Mouse (Mus musculus): ENCODE results near the gene Phc2. TPM values are rescaled to one million over a fixed set of nuclear protein-coding genes. Genes with fewer than 3 reads are reported as not detected.
"Not testable (repeated sequence)": the region's sequence is repeated elsewhere in the genome, so short reads cannot be mapped to it uniquely, and the experiment has no call there.

Phc2 gene
- polyA plus RNA-seq, 1 experiment = 56.0 TPM

DNA sequence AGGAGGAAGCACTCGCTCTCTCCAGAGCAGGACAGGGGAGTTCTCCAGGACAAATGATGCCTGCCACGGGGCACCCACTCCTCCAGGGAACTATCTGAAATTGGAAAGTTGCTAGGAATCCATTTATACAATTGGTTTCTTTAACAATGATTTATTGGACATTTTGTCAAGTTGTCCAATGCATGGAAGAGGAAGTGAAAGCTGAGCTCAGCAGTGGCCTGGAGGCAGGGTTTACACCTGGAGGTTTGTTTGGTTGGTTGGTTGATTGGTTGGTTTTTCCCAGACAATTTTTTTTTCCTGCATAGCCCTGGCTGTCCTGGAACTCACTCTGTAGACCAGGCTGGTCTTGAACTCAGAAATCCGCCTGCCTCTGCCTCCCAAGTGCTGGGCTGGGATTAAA is 9.5 kb downstream of the Phc2 start:
- Histone ChIP-seq H3K4me1 (peaks cover 100% of the 10 kb centered on the region), H3K4me3 (replicated peaks) (no peak overlapping the region), H3K27me3 (replicated peaks) (no peaks in the 10 kb centered on the region), H3K9me3 (no peaks in the 10 kb centered on the region), H3K36me3 (replicated peaks; ENCODE audit: low read length) (peaks cover 54% of the 10 kb centered on the region)
- TF ChIP-seq FLI1 (IDR thresholded peaks at IDR 0.05; ENCODE audit: low read length) (no peak), GATA1 (IDR thresholded peaks at IDR 0.05; ENCODE audit: borderline replicate concordance, low read length) (no peak)

DNA sequence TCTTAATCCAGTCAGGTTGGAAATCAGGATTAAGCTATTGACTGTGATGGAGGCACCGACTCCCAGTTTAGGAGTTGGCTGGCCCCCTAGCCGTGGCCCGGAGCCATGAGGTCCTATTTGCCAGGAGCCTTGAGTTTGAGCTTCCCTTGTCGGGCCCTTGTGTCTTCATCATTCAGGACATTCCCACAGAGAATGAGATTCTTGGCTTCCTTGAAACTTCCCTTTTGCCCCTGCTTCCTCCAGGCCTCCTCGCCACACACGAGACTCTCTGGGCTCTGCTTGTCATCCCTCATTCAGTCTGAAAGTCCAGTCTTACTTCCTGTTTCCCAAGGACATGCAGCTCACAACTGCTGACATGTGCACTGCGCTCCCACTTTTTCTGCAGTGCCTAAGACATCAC is 11.9 kb downstream of the Phc2 start:
- H3K9me3 ChIP-seq; H3K27me3 ChIP-seq (replicated peaks); H3K4me3 ChIP-seq (replicated peaks): not testable (repeated sequence)
- H3K4me1 ChIP-seq = peaks cover 100% of the 10 kb centered on the region
- peaks cover 44% of the 10 kb centered on the region for H3K36me3 ChIP-seq (replicated peaks; ENCODE audit: low read length)

DNA sequence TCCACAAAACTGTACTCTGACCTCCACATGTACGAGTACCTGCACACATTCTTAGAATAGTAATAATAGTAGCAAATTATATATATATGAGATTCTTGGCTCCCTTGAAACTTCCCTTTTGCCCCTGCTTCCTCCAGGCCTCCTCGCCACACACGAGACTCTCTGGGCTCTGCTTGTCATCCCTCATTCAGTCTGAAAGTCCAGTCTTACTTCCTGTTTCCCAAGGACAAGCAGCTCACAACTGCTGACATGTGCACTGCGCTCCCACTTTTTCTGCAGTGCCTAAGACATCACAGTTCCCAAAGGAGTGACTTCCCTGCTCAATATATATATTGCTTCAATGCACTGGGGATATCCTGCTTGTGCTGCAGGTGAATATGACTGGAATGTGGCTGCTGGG is 12.7 kb downstream of the Phc2 start:
- not testable (repeated sequence) for H3K9me3 ChIP-seq; H3K27me3 ChIP-seq (replicated peaks); H3K4me3 ChIP-seq (replicated peaks)
- Histone ChIP-seq H3K36me3 (replicated peaks; ENCODE audit: low read length) (peaks cover 45% of the 10 kb centered on the region), H3K4me1 (peaks cover 100% of the 10 kb centered on the region)

DNA sequence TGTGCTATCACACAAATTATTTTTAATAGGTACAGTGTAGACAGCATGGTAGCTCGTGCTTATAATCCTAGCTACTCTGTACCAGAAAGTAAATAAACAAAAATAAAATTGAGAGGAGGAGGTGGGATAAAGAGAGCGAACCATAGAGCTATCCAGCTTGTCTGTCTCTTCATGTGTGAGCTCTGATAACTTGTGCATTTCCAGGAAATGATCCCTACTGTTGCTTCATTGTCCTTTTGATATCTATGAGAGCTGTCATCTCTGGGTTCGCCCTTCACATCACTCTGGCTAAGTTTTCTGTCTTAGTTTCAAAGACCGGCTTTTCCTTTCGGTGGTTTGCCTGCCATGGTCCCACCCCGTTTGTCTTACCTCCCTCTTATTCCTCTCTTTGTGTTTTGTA is 14.7 kb downstream of the Phc2 start:
- H3K27me3 ChIP-seq (replicated peaks) = no peaks in the 10 kb centered on the region
- H3K36me3 ChIP-seq (replicated peaks; ENCODE audit: low read length) = peaks cover 42% of the 10 kb centered on the region
- no peaks in the 10 kb centered on the region for H3K9me3 ChIP-seq
- TF ChIP-seq FLI1 (IDR thresholded peaks at IDR 0.05; ENCODE audit: low read length) = no peak
- no peak for TF ChIP-seq GATA1 (IDR thresholded peaks at IDR 0.05; ENCODE audit: borderline replicate concordance, low read length)
- no peak overlapping the region for H3K4me3 ChIP-seq (replicated peaks)
- peaks cover 96% of the 10 kb centered on the region for H3K4me1 ChIP-seq

DNA sequence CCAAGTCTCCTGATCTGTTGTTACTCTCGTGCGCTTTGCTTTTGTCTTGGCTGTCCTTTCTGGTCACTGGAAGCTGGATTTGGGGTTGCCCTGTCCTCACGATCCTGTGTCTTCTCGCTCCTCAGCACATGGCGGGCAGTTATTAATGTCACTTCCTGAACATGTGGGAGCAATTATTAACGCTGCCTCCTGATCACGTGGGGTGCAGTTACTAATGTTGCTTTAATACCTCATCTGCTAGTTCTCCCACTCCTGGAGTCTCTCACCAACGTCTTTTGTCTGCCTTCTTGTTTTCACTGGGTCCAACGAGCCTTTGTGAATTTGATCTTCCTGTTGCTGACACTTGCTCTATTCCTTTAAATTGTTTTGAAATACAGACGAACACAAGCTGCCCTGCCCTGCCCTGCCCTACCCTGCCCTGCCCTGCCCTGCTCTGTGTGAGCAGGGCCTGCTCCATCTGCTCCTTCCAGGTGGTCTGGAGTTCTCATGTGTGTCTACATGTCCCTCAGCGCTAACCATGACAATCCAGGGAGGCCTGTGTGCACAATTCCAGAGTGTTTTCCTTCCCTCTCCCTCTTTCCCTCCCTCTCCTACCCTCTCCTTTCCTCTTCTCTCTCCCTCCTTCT is 16.2 kb downstream of the Phc2 start:
- H3K36me3 ChIP-seq (replicated peaks; ENCODE audit: low read length) = peaks cover 38% of the 10 kb centered on the region
- peaks cover 91% of the 10 kb centered on the region for H3K4me1 ChIP-seq
- peak overlapping the region; percentile 53 for H3K4me3 ChIP-seq (replicated peaks)
- TF ChIP-seq FLI1 (IDR thresholded peaks at IDR 0.05; ENCODE audit: low read length) = no peak
- TF ChIP-seq GATA1 (IDR thresholded peaks at IDR 0.05; ENCODE audit: borderline replicate concordance, low read length) = no peak
- H3K27me3 ChIP-seq (replicated peaks) = no peaks in the 10 kb centered on the region
- H3K9me3 ChIP-seq = no peaks in the 10 kb centered on the region

DNA sequence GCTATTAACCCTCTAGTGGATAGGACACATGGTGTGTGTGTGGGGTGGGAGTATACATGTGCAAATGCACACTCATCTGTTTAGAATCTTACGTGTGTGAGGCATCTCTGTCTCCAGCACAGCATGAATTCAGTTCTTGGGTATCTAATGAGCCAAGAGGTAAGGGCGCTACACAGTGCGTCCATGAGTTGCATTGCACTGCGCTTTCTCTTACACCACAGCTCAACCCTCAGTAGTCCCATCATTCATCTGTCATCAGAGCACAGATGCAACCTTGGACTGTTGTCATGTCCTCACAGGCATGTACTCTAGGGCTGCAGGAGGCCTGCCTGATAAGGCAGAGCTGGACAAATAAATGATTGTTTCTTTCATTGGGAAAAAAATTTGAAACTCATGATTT is 18.0 kb downstream of the Phc2 start:
- H3K27me3 ChIP-seq (replicated peaks) = no peaks in the 10 kb centered on the region
- H3K36me3 ChIP-seq (replicated peaks; ENCODE audit: low read length) = peaks cover 40% of the 10 kb centered on the region
- H3K4me1 ChIP-seq = peaks cover 78% of the 10 kb centered on the region
- H3K4me3 ChIP-seq (replicated peaks) = no peak overlapping the region
- TF ChIP-seq GATA1 (IDR thresholded peaks at IDR 0.05; ENCODE audit: borderline replicate concordance, low read length) (no peak), FLI1 (IDR thresholded peaks at IDR 0.05; ENCODE audit: low read length) (no peak)
- H3K9me3 ChIP-seq = no peaks in the 10 kb centered on the region

DNA sequence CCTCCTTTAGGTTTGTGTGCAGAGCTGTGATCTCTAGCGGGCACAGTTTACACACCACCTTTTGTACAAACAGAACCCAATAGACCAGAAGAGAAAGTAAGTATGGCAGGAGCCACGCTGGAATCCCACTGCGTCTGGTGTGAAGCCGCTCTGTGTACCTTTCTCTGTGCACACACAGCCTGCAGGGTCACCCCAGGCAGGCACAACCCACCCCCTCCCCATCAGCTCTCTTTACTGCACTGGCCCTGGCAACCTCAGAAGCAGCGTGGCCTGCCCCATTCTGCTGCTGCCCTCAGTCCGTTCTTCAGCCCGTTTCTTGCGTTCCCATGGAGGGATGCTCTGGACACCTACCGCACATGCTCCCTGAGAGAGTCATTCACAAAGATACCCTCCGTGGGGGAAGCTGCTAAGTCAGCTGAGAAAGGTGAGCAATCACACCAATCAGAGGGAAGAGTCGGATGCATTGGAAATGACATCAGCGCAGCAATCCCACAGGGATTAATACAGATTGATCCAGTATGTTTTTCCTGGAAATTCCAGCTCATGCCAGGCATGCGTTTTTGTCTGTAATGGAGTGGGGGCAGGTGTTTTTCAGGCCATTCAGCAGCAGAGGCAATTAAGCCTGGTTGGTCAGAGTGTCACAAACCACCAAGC is 24.2 kb downstream of the Phc2 start:
- H3K4me3 ChIP-seq (replicated peaks) = no peak overlapping the region
- TF ChIP-seq GATA1 (IDR thresholded peaks at IDR 0.05; ENCODE audit: borderline replicate concordance, low read length) (no peak), FLI1 (IDR thresholded peaks at IDR 0.05; ENCODE audit: low read length) (no peak)
- no peaks in the 10 kb centered on the region for H3K27me3 ChIP-seq (replicated peaks)
- H3K36me3 ChIP-seq (replicated peaks; ENCODE audit: low read length) = peaks cover 51% of the 10 kb centered on the region
- H3K4me1 ChIP-seq = peaks cover 76% of the 10 kb centered on the region
- H3K9me3 ChIP-seq = no peaks in the 10 kb centered on the region

DNA sequence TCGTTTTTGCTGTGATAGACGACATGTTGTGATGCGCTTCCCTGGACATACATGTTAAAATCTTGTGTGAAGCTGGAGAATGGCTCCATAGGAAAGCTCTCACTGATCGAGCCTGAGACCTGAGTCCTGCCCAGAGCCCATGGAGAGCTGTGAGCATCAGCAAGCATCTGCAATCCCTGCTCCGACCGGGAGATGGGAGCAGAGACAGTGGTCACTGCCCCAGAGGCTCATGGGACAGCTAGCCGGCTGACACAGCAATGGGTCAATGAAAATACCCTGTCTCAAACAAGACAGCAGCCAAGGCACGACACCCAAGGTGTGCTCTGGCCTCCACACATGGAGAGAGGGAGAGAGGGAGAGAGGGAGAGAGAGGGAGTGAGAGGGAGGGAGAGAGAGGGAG is 26.6 kb downstream of the Phc2 start:
- no peak for TF ChIP-seq GATA1 (IDR thresholded peaks at IDR 0.05; ENCODE audit: borderline replicate concordance, low read length)
- TF ChIP-seq FLI1 (IDR thresholded peaks at IDR 0.05; ENCODE audit: low read length) = no peak
- Histone ChIP-seq H3K9me3 (no peaks in the 10 kb centered on the region), H3K4me1 (peaks cover 86% of the 10 kb centered on the region), H3K4me3 (replicated peaks) (no peak overlapping the region), H3K36me3 (replicated peaks; ENCODE audit: low read length) (peaks cover 54% of the 10 kb centered on the region), H3K27me3 (replicated peaks) (no peaks in the 10 kb centered on the region)

DNA sequence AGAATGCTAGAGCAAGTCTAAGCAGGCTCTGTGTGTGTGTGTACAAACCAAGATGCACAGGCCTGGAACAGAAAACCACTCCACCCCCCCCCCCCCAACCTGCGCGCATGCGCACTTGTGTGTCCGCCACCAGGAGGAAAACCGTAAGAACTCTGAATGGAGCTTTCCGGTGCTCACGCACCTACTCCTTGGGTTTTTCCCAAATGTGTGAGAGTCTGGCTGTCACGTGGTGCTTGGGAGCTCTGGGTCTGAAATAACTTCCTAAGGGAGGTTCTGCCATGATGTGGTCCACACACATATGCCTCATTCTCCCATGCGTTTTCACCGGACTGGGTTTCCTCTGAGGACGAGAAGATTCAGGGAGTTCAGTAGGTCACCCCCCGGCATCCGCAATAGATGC is 27.8 kb downstream of the Phc2 start:
- Histone ChIP-seq H3K36me3 (replicated peaks; ENCODE audit: low read length) (peaks cover 66% of the 10 kb centered on the region), H3K4me3 (replicated peaks) (no peak overlapping the region), H3K9me3 (no peaks in the 10 kb centered on the region), H3K27me3 (replicated peaks) (no peaks in the 10 kb centered on the region), H3K4me1 (peaks cover 94% of the 10 kb centered on the region)
- TF ChIP-seq FLI1 (IDR thresholded peaks at IDR 0.05; ENCODE audit: low read length) = no peak

DNA sequence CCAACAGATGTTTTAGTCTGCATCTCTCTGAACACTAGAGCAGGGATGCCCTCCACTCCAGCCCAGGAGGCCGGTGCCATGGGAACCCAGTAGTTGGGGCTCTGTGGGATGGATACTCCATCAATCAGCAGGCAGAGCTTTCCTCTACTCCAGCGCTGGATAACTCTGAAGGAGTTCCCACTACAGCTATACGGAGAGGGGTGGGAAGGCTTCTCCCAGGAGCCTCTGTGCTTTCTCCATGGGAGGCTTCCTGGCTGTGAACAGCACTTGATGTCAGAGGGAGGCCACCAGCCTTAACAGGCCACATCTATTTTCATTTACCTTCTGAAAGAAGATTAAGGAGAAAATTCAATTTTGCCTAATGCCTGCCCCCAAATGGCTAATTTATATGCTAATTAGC is 29.2 kb downstream of the Phc2 start:
- Histone ChIP-seq H3K27me3 (replicated peaks) (no peaks in the 10 kb centered on the region), H3K4me3 (replicated peaks) (no peak overlapping the region), H3K36me3 (replicated peaks; ENCODE audit: low read length) (peaks cover 62% of the 10 kb centered on the region), H3K4me1 (peaks cover 96% of the 10 kb centered on the region), H3K9me3 (no peaks in the 10 kb centered on the region)
- TF ChIP-seq FLI1 (IDR thresholded peaks at IDR 0.05; ENCODE audit: low read length) (no peak), GATA1 (IDR thresholded peaks at IDR 0.05; ENCODE audit: borderline replicate concordance, low read length) (no peak)

DNA sequence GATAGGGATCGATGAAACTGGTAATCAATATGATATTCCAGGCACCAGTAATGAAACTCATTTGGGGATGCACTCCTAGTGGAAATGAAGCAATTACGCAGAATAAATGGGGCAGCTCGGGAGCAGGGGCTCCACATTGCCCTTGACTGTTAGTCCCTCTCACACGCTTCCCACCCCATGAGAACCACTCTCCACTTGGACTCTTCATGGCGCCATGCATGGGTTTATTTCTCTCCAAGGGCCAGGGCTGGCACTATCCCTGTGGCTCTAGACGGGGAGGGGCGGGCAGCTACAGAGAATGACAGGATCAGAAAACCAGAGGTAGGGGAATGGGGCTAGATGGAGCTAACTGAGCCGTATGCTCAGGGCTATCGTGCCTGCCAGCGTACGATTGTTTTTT is 29.6 kb downstream of the Phc2 start:
- peaks cover 96% of the 10 kb centered on the region for H3K4me1 ChIP-seq
- H3K4me3 ChIP-seq (replicated peaks) = no peak overlapping the region
- TF ChIP-seq GATA1 (IDR thresholded peaks at IDR 0.05; ENCODE audit: borderline replicate concordance, low read length) = no peak
- no peak for TF ChIP-seq FLI1 (IDR thresholded peaks at IDR 0.05; ENCODE audit: low read length)
- no peaks in the 10 kb centered on the region for H3K9me3 ChIP-seq
- no peaks in the 10 kb centered on the region for H3K27me3 ChIP-seq (replicated peaks)
- peaks cover 58% of the 10 kb centered on the region for H3K36me3 ChIP-seq (replicated peaks; ENCODE audit: low read length)

Measured in megakaryocyte, embryonic 14.5 days (primary cell).